Mouse (Mus musculus) heart, postnatal 0 days (tissue): ENCODE results near the gene Serpinb6c. TPM values are rescaled to one million over a fixed set of nuclear protein-coding genes. Genes with fewer than 3 reads are reported as not detected.

Experiments
- ATAC-seq: fragments of 200-750 bp; cut with Nextera tagmentation; 2 replicates; pipeline ENCODE4 v1.8.0; 2017; ENCODE audit warnings: low read depth, moderate number of reproducible peaks, moderate library complexity; ENCODE audit not compliant: insufficient read depth
- DNase-seq: peaks from one replicate; pipeline ENCODE4 v3.0.0-alpha.2; 2016; ENCODE audit warnings: low spot score
- H3K27ac ChIP-seq: fragments of 300-500 bp; sonication (generic); 2 replicates; pipeline ENCODE4 v1.5.1; 2014; ENCODE audit warnings: low read depth, mild to moderate bottlenecking
- H3K27me3 ChIP-seq: fragments of 300-500 bp; sonication (generic); 2 replicates; pipeline ENCODE4 v1.6.1; 2014; ENCODE audit warnings: low read length, mixed read lengths; ENCODE audit not compliant: control insufficient read depth, insufficient read depth
- H3K36me3 ChIP-seq: fragments of 300-500 bp; sonication (generic); replicated peaks from 2 replicates; pipeline ENCODE4 v1.6.1; 2014; ENCODE audit warnings: low read length, mixed read lengths; ENCODE audit not compliant: control insufficient read depth, insufficient read depth
- H3K4me1 ChIP-seq: fragments of 300-500 bp; sonication (generic); 2 replicates; pipeline ENCODE4 v1.6.1; 2014; ENCODE audit warnings: antibody characterized with exemption; ENCODE audit not compliant: control insufficient read depth, insufficient read depth
- H3K4me2 ChIP-seq: fragments of 300-500 bp; sonication (generic); 2 replicates; pipeline ENCODE4 v1.6.1; 2014; ENCODE audit warnings: low read depth, mild to moderate bottlenecking, low read length, moderate library complexity
- H3K4me3 ChIP-seq: fragments of 300-500 bp; sonication (generic); 2 replicates; pipeline ENCODE4 v1.5.1; 2014; ENCODE audit warnings: low read depth, low read length
- H3K9ac ChIP-seq: fragments of 300-500 bp; sonication (generic); replicated peaks from 2 replicates; pipeline ENCODE4 v1.6.1; 2014; ENCODE audit warnings: low read depth, low read length, mixed read lengths
- H3K9me3 ChIP-seq: fragments of 300-500 bp; sonication (generic); replicated peaks from 2 replicates; pipeline ENCODE4 v1.6.1; 2016; ENCODE audit warnings: low read length; ENCODE audit not compliant: control insufficient read depth
- CTCF ChIP-seq: IDR thresholded peaks from 2 replicates; pipeline ENCODE4 v1.5.1; 2016; ENCODE audit warnings: antibody characterized with exemption, control low read depth, low read depth
- EP300 ChIP-seq: IDR thresholded peaks from 2 replicates; pipeline ENCODE4 v1.6.1; 2016; ENCODE audit warnings: antibody characterized with exemption, low read depth
- WGBS: fragments of 180-500 bp; shearing (Covaris S2); extraction: QIAGEN DNeasy Blood & Tissue Kit; methylation state at CpG from one replicate; pipeline ENCODE4 v1.1.7; 2014; 5-methylcytosine and 5-hydroxymethylcytosine counted together
- polyA plus RNA-seq: library from polyadenylated mRNA; unstranded; fragments of >200 nt; fragmentation: Nextera tagmentation; extraction: Ambion mirVana; gene quantifications from 2 replicates; pipeline ENCODE4 v1.2.1, GENCODE M21; 2015
- total RNA-seq: library from RNA; depleted of rRNA; stranded (reverse); fragments of >200 nt; gene quantifications from 2 replicates; pipeline ENCODE4 v1.2.3, GENCODE M21; 2014; ENCODE audit warnings: low replicate concordance

Serpinb6c gene
- total and polyA plus RNA-seq, 2 experiments from 2014 or later: not detected

DNA sequence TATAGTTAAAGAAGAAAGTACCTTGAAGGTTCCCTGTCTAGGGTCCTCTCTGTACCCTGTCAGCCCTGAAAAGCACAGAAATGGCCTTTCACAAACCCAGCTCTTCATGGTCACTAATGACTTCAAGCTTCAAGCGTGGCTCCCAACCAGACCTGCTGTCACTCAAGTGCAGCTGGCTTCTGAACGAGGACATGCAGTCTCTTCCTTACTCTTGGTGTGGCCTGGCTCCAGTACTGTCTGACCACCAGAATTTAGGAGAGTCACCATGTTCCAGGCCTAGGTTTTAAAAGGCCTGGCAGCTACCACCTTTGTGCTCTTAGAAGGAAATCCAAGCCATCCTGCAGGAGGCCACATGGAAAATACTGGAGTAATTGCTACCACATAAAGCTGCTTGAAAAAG lies 24.8 kb upstream of the Serpinb6c start:
- ATAC-seq (no peak), DNase-seq (no peak)
- Histone ChIP-seq H3K27me3 (no peaks in the 10 kb centered on the region), H3K4me1 (peaks cover 8% of the 10 kb centered on the region), H3K4me2 (no peak overlapping the region), H3K4me3 (no peak overlapping the region), H3K9me3 (no peaks in the 10 kb centered on the region), H3K36me3 (peaks cover 35% of the 10 kb centered on the region), H3K27ac (no peak overlapping the region), H3K9ac (no peak overlapping the region)
- TF ChIP-seq EP300: no peak
- TF ChIP-seq CTCF: no peak
- 66% methylated on average over 2 of the region's 2 CpGs for WGBS

DNA sequence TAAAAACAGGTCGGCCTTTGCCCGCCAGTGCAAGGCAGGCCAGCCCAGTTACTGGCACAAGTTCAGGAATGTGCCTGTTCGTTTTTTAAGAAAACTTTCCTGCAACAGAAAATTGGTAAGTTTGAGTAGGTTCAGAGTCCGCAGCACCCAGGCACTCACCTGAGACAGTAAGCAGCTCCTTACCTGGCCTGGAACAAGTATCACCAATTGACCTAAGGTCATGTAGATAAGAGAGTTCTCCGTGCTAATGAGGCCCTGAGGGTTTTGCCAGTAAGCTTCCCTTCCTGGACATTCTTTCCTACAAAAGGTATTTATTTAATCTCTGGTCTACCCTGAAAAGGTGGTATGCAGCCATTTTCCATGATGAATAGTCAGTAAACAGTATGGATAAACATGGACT lies 16.2 kb upstream of the Serpinb6c start:
- Histone ChIP-seq H3K4me2 (no peak overlapping the region), H3K9ac (no peak overlapping the region), H3K4me3 (no peak overlapping the region), H3K9me3 (no peaks in the 10 kb centered on the region), H3K27me3 (no peaks in the 10 kb centered on the region), H3K27ac (no peak overlapping the region), H3K4me1 (no peaks in the 10 kb centered on the region), H3K36me3 (peaks cover 81% of the 10 kb centered on the region)
- DNase-seq: no peak
- TF ChIP-seq CTCF (no peak), EP300 (no peak)
- no peak for ATAC-seq
- WGBS: 46% methylated on average over 5 of the region's 5 CpGs

- WGBS: 92% methylated on average over 6 of the region's 6 CpGs
- no peak overlapping the region for H3K4me2 ChIP-seq
- no peak overlapping the region for H3K4me3 ChIP-seq
- TF ChIP-seq CTCF: no peak
- no peak for TF ChIP-seq EP300
- H3K9me3 ChIP-seq: no peaks in the 10 kb centered on the region
- ATAC-seq: no peak
- H3K4me1 ChIP-seq: no peaks in the 10 kb centered on the region
- DNase-seq: no peak
- H3K27me3 ChIP-seq: no peaks in the 10 kb centered on the region
- no peak overlapping the region for H3K9ac ChIP-seq
- H3K36me3 ChIP-seq: peaks cover 87% of the 10 kb centered on the region
- no peak overlapping the region for H3K27ac ChIP-seq
Observed at GRCm38 (mm10) chr13:33921041-33921440, 15.5 kb upstream of the Serpinb6c start.

GRCm38 (mm10) chr13:33906821-33907220 lies 1.3 kb upstream of the Serpinb6c start:
- no peak for TF ChIP-seq EP300
- TF ChIP-seq CTCF: no peak
- WGBS: 41% methylated on average over 3 of the region's 3 CpGs

GRCm38 (mm10) chr13:33903290-33903689 lies 2.2 kb downstream of the Serpinb6c start:
- ATAC-seq: no peak
- Histone ChIP-seq H3K27ac (no peak overlapping the region), H3K4me1 (no peaks in the 10 kb centered on the region), H3K36me3 (no peaks in the 10 kb centered on the region), H3K27me3 (no peaks in the 10 kb centered on the region), H3K4me2 (no peak overlapping the region), H3K9ac (no peak overlapping the region), H3K4me3 (no peak overlapping the region), H3K9me3 (no peaks in the 10 kb centered on the region)
- TF ChIP-seq EP300 (no peak), CTCF (no peak)
- DNase-seq: no peak
- 91% methylated on average over 2 of the region's 2 CpGs for WGBS

More at GRCm38 (mm10) chr13:33906821-33907220, 1.3 kb upstream of the Serpinb6c start:
- no peak overlapping the region for H3K4me3 ChIP-seq
- H3K9me3 ChIP-seq: no peaks in the 10 kb centered on the region
- no peaks in the 10 kb centered on the region for H3K36me3 ChIP-seq
- no peak overlapping the region for H3K4me2 ChIP-seq
- no peak for ATAC-seq
- H3K27me3 ChIP-seq: no peaks in the 10 kb centered on the region
- H3K4me1 ChIP-seq: no peaks in the 10 kb centered on the region
- DNase-seq: no peak
- H3K27ac ChIP-seq: no peak overlapping the region
- no peak overlapping the region for H3K9ac ChIP-seq

DNA sequence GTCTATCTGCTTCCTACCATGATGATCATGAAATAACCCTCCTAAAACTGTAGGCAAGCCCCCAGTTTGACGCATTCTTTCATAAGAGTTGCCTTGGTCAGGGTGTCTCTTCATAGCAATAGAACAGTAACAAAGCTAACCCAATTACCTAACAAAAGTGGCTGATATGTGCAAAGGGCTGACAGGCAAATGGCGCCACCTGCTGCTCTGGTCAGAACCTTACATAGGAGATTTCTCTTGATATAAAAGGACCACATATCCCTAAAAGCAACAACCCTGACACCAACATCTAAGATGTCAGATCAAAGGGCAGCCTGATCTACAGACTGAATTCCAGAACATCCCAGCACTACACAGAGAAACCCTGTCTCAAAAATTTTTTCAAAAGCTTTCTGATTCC lies 11.3 kb downstream of the Serpinb6c start:
- DNase-seq (peak; percentile 17), ATAC-seq (no peak)

More for the DNA sequence above, 11.3 kb downstream of the Serpinb6c start:
- Histone ChIP-seq H3K4me3 (no peak overlapping the region), H3K9me3 (no peaks in the 10 kb centered on the region), H3K4me2 (no peak overlapping the region), H3K9ac (no peak overlapping the region), H3K4me1 (no peaks in the 10 kb centered on the region), H3K36me3 (no peaks in the 10 kb centered on the region), H3K27me3 (no peaks in the 10 kb centered on the region), H3K27ac (no peak overlapping the region)
- no peak for TF ChIP-seq EP300
- TF ChIP-seq CTCF: peak; percentile 53
- WGBS: 38% methylated on average over 2 of the region's 2 CpGs
